Mouse (Mus musculus) C2C12 (cell line): ENCODE measurements around the gene 1600002K03Rik. TPM values are rescaled to one million over a fixed set of nuclear protein-coding genes. Genes with fewer than 3 reads are reported as not detected.

Source experiments
- H3K27me3 ChIP-seq: one replicate; pipeline ENCODE4 v1.6.1; 2011; ENCODE audit not compliant: control insufficient read depth, insufficient read depth, insufficient read length
- H3K36me3 ChIP-seq: one replicate; pipeline ENCODE4 v1.6.1; 2011; ENCODE audit not compliant: control insufficient read depth, insufficient read depth
- H3K4me3 ChIP-seq: one replicate; pipeline ENCODE4 v1.5.1; 2011; ENCODE audit warnings: mild to moderate bottlenecking, control low read depth; ENCODE audit not compliant: poor library complexity, insufficient read depth, severe bottlenecking
- H3K79me2 ChIP-seq: one replicate; pipeline ENCODE4 v1.6.1; 2011; ENCODE audit not compliant: control insufficient read depth, insufficient read depth
- H3K79me3 ChIP-seq: one replicate; pipeline ENCODE4 v1.6.1; 2011; ENCODE audit warnings: low read depth, control low read depth
- H3ac ChIP-seq: one replicate; pipeline ENCODE3; 2011; ENCODE audit warnings: low read depth; ENCODE audit not compliant: control insufficient read depth, insufficient read length
- CEBPB ChIP-seq: IDR thresholded peaks from one replicate; pipeline ENCODE4 v1.6.1; 2011; ENCODE audit warnings: low read depth, mild to moderate bottlenecking, control low read depth, moderate library complexity
- CTCF ChIP-seq: IDR thresholded peaks from one replicate; pipeline ENCODE4 v1.5.1; 2011; ENCODE audit not compliant: control insufficient read depth, insufficient read depth, insufficient read length
- FOSL1 ChIP-seq: IDR thresholded peaks from one replicate; pipeline ENCODE4 v1.8.0; 2011; ENCODE audit warnings: mild to moderate bottlenecking, low read length; ENCODE audit not compliant: poor library complexity, insufficient read depth, severe bottlenecking
- MAX ChIP-seq: IDR thresholded peaks from one replicate; pipeline ENCODE4 v1.6.1; 2011; ENCODE audit warnings: mild to moderate bottlenecking, control low read depth
- MYOD1 ChIP-seq: IDR thresholded peaks from one replicate; pipeline ENCODE4 v1.6.1; 2011; ENCODE audit warnings: low read depth; ENCODE audit not compliant: control insufficient read depth, insufficient read length
- MYOG ChIP-seq: IDR thresholded peaks from one replicate; pipeline ENCODE4 v1.6.1; 2011; ENCODE audit not compliant: control insufficient read depth, insufficient read length; ENCODE audit errors: extremely low read depth
- USF1 ChIP-seq: IDR thresholded peaks from one replicate; pipeline ENCODE4 v1.6.1; 2011; ENCODE audit warnings: low read depth, mild to moderate bottlenecking, control low read depth, moderate library complexity
- polyA plus RNA-seq: library from polyadenylated mRNA; unstranded; fragments of >200 nt; fragmentation: generic; extraction: Trizol; gene quantifications from one replicate; pipeline ENCODE4 v1.2.1, GENCODE M21; 2012; ENCODE audit warnings: missing spikeins

Gene 1600002K03Rik
- polyA plus RNA-seq, 1 experiment = 33.4 TPM

DNA sequence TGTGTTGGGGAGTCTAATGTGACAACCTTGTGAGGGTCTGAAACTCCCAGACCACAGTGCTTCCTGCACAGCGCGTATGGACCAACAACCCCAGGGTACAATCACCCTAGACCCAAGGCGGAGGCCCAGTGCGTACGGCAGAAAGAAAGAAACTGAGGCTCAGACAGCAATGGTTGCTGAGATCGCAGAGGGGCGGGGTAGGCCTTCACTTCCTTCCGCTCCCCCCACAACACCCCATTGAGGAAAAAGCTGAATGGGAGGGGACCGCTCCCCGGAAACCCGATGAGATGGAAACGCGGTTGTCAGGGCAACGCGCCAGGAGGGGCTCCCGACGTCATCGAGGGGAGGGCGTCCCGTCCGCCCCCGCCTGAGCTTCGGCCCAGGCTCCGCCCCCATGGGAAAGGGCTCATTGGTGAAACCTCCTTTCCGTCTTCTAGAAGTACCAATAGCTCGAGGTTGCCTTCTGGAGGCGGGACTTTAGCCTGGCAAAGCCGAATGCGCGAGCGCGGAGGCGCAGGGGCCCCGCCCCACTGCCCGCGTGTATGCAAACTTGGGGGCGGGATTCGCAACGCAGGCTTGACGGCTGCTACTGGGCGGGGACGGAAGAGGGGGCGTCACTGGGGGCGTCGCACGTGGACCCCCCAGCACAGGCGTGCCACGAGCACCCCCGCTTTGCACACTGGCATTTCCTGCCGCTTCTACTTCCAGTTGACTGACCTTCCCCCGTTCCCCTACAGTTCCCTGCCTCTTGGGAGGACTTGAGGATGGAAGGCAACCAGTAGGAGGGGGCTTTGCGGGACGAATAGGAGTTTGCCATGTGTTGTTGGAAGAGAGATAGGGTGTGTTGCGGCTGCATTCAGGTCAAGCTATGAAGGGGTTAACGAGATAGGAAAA is 12.9 kb upstream of the 1600002K03Rik start:
- Histone ChIP-seq H3K79me2 (peaks cover 28% of the 10 kb centered on the region), H3K27me3 (no peaks in the 10 kb centered on the region), H3K36me3 (peaks cover 38% of the 10 kb centered on the region), H3K79me3 (peaks cover 15% of the 10 kb centered on the region), H3ac (peak overlapping the region; percentile 43), H3K4me3 (peak overlapping the region; percentile 29)
- TF ChIP-seq MAX (peak; percentile 71), CEBPB (no peak), CTCF (no peak)

DNA sequence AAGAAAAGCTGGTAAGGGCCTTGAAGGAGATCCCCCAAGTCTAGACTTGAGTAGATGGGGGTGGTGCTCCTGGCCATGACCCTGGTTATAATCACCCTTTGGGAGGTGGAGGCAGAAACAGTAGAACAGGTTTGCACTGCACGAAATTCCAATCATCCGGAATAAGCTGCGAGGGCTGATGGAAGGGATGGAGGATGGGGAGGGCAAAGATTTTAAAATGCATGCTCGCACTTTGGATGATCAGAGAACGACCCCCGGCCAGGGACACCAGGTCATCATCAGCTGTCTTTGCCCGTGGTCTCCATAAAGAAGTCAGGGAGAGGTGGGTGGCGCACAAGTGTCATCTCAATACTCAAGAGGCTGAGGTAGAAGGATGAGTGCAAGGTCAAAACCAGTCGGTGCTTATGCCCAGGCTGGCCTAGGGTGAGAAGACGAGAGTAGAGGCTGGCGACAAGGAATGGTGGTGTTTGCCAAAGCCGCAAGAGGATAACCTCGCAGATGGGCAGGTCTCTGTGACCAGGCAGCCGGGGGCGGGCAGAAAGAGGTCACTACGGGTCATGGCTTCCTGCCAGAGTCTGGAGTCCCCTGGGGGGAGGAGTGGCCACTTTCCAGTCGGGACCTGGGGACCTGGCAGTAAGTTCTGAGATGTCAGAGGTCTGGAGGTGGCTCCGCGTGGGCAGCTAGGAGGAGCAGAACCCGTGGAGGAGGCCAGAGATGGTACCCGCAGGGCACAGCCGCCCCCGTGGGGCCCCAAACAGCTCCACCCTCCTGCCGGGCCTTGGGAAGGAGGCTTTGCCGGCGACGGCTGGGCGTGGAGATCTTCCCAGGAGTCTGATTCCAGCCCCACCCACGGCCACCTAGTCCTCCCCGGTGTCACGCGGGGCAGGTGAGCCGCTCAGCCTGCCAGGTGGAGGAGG is 12.0 kb upstream of the 1600002K03Rik start:
- H3ac ChIP-seq = peak overlapping the region; percentile 54
- H3K79me3 ChIP-seq = peaks cover 6% of the 10 kb centered on the region
- peak overlapping the region; percentile 29 for H3K4me3 ChIP-seq
- peaks cover 29% of the 10 kb centered on the region for H3K36me3 ChIP-seq
- TF ChIP-seq MYOD1 (peak; percentile 37), USF1 (no peak)
- no peaks in the 10 kb centered on the region for H3K27me3 ChIP-seq
- H3K79me2 ChIP-seq = peaks cover 18% of the 10 kb centered on the region

DNA sequence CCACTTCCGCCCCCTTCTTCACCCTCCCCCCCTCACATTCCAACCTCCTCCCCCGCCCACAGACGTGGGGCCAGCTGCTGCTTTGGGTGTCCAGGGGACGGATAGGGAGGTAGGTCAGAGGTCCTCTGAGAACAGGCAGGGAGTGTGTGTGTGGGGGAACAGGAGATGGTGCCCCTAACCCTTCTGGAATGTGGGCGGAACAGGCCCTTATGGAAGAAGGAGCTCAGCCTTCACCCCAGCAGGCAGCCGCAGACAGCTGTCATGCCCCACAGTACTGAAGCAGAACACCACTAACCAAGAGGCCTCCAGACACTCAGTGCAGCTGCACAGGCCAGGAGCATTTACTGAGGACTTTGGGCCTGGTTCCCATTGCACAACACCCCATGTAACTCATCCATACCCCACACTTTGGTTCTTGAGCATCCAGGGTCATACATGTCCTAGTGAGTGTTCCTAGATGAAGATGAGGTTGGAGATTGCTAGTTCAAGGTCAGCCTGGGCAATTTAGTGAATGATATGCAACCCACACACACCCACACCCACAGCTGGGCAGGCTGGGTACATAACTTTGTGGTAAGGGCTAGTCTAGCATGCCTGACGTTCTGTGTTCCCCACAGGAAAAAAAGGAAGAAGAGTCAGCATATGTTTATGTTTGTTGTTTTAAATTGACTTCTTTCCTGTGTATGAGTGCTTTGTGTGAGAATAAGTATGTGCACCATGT is 11.1 kb upstream of the 1600002K03Rik start:
- Histone ChIP-seq H3K4me3 (peak overlapping the region; percentile 29), H3K79me2 (peaks cover 9% of the 10 kb centered on the region), H3K36me3 (peaks cover 19% of the 10 kb centered on the region), H3ac (peak overlapping the region; percentile 19), H3K27me3 (no peaks in the 10 kb centered on the region), H3K79me3 (no peaks in the 10 kb centered on the region)
- TF ChIP-seq MYOG (no peak), USF1 (no peak), CEBPB (peak; percentile 92), MYOD1 (peak; percentile 90)

DNA sequence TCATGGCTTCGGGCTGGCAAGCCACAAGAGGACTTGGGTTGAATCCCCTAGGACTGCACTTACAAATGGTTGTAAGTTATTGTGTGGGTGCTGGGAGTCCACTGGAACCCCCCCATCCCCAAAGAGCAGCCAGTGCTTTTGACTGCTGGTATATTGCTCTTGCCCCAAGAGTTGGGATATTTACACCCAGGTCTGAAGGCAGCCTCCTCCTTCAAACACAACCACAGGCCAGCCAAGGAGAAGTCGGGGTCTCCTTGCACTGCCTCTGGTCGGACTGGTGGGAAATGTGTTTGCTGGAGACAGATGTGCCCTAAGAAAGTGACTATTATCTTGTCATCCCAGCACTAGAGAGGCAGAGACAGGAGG is 10.5 kb upstream of the 1600002K03Rik start:
- peaks cover 14% of the 10 kb centered on the region for H3K36me3 ChIP-seq
- H3ac ChIP-seq = no peak overlapping the region
- no peaks in the 10 kb centered on the region for H3K79me3 ChIP-seq
- H3K4me3 ChIP-seq = no peak overlapping the region
- peaks cover 3% of the 10 kb centered on the region for H3K79me2 ChIP-seq
- no peaks in the 10 kb centered on the region for H3K27me3 ChIP-seq
- TF ChIP-seq MYOG (no peak), FOSL1 (no peak), CTCF (no peak), MAX (no peak)

DNA sequence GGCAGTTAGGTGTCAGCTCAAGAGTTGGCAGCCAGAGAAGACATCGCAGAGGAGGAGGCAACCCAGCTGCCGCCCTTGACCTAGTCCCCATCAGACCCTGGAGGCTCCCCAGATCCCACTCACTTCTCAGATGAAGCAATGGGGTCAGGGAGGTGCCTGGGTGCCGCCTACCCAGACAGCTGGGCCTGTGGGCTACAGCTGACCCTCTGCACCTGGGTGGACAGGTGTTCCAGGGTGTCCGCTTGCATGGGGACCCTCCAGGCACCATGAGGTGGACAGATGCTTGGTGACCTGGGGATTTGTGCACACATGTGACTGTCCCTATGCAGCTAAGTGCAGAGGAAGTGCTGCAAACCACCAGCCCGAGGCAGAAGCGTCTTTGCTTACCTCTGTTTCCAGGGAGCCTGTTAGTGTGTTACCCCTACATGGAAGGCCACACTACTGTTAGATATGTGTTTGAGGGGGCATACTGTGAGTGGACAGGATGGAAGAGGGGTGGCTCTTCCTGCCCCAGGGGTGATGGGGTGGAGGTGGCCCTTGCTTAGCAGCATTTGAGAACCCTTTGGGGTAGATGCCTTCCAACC is 9.9 kb upstream of the 1600002K03Rik start:
- peaks cover 8% of the 10 kb centered on the region for H3K36me3 ChIP-seq
- H3K4me3 ChIP-seq = no peak overlapping the region
- no peaks in the 10 kb centered on the region for H3K79me2 ChIP-seq

DNA sequence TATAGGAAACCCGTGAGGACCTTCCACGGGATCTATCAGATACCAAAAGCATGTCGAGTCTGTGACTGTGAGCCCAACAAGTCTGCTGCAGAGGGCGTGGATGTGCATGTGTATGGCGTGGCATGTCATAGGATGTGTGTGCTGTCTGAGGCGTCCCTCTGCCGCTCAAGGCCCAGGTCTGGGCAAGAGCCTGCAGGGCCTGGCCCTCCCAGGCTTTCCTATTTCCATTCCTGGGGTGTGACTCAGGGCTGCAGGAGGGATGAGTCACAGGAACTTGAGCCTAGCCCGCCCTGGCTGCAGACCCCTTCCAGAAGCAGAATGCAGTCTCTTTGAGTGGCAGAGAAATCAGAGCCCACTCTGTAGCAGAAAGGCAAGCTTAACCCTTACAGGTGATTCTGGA is 9.0 kb upstream of the 1600002K03Rik start:
- H3K27me3 ChIP-seq = no peaks in the 10 kb centered on the region
- H3K79me3 ChIP-seq = peaks cover 2% of the 10 kb centered on the region
- H3K4me3 ChIP-seq = no peak overlapping the region
- peaks cover under 1% of the 10 kb centered on the region for H3K36me3 ChIP-seq
- H3K79me2 ChIP-seq = peaks cover 4% of the 10 kb centered on the region
- peak overlapping the region; percentile 53 for H3ac ChIP-seq
- TF ChIP-seq MAX (peak; percentile 87), FOSL1 (peak; percentile 93), CEBPB (no peak)

More for the DNA sequence above, 9.9 kb upstream of the 1600002K03Rik start:
- no peaks in the 10 kb centered on the region for H3K27me3 ChIP-seq
- TF ChIP-seq MYOD1 (peak; percentile 64), MAX (peak; percentile 30), USF1 (no peak), CEBPB (no peak)
- peak overlapping the region; percentile 18 for H3ac ChIP-seq
- no peaks in the 10 kb centered on the region for H3K79me3 ChIP-seq
